Mouse (Mus musculus) erythroblast, embryonic 14.5 days (primary cell): Measurements from ENCODE around the gene Cul5.

Source experiments
- GATA1 ChIP-seq: IDR thresholded peaks from 2 replicates; pipeline ENCODE4 v1.6.1; 2012; ENCODE audit warnings: low read length, inconsistent platforms, mixed read lengths
- TAL1 ChIP-seq: IDR thresholded peaks from 3 replicates; pipeline ENCODE4 v1.6.1; 2012; ENCODE audit warnings: low read length, inconsistent platforms, mixed read lengths

DNA sequence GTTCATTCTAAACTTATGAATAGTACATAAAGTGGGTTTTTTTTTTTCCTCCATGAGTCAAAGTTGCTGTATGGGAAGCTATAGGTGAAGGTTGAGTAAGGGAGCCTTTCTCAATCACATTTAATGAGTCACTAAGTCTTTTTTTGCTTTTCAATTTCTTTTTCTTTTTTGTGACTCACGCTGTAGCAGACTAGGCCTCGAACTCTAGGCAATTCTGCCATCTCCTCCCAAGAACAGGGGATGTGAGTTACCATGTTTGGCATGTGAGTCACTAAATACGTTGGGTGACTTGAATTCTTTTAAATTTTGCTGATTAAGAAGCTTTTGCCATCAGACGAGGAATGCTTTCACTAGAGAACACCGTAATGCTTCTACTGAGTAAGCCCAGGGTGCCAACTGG lies 26.0 kb upstream of the Cul5 start:
- TF ChIP-seq GATA1 = no peak
- no peak for TF ChIP-seq TAL1
